Mouse (Mus musculus) cerebellum, adult 9-10 months (tissue): ENCODE data around the gene Lrif1.
"Not testable (repeated sequence)": the region's sequence is repeated elsewhere in the genome, so short reads cannot be mapped to it uniquely, and the experiment has no call there.

Experiments
- DNase-seq: peaks from one replicate; pipeline ENCODE4 v3.0.0; 2022

Lrif1 gene

DNA sequence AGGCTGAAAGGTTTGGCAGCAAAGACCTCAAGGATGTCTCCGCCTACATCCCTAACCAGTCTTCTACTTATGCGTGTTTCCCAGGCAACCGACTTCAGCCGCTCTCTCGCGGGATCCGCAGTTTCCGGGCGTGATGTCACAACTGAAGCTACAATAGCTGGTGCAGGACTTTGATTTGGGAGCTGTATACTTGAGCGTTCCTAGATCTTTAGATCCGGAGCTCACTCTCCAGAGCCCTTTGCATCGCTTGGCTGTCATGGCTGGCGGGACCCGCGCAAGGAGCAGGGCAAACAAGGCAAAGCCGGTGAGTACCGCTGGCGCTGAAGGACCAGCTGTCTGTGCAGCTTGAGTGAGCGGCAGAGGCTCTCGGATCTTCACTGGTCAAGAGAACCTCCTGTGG is at the start of gene Lrif1:
Lrif1 (plus strand) TSS at position 158 of the 400 bp plus-strand sequence.
- DNase-seq, result peak; percentile 88

GRCm38 (mm10) chr3:106672811-106673210 is 12.0 kb upstream of the Lrif1 start:
- DNase-seq, result not testable (repeated sequence)

- DNase-seq, result no peak
Measured at GRCm38 (mm10) chr3:106685381-106685780, 594 bp downstream of the Lrif1 start.

DNA sequence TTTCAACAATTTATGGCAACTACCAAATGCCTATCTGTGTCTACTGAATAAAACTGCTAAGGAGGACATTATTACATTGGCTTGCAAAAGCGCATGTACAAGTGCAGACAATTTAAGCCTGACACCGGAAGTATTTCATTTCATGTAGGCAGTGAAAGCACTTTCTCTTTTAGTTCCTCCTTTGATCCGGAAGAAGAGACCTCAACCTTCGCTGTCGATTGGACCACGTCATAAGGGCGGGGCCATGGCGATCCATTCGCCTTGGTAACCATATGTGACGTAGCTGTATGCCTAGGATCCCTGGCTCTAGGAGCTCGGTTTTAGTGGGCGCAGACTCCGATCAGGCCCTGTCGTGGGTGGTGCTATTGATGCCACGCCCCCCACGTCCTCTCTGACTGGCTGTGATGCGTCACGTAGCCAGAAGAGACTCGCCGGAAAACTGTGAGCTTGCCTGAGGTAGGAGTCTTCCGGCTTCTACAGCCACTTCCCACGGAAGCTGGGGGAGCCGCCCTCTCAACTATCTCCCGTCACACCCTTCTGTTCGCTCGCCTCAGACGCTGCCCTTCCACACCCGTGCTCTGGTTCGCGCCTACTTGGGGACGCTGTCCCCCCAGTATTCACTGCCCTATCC is 36.7 kb downstream of the Lrif1 start:
- DNase-seq, result peak; percentile 99

DNA sequence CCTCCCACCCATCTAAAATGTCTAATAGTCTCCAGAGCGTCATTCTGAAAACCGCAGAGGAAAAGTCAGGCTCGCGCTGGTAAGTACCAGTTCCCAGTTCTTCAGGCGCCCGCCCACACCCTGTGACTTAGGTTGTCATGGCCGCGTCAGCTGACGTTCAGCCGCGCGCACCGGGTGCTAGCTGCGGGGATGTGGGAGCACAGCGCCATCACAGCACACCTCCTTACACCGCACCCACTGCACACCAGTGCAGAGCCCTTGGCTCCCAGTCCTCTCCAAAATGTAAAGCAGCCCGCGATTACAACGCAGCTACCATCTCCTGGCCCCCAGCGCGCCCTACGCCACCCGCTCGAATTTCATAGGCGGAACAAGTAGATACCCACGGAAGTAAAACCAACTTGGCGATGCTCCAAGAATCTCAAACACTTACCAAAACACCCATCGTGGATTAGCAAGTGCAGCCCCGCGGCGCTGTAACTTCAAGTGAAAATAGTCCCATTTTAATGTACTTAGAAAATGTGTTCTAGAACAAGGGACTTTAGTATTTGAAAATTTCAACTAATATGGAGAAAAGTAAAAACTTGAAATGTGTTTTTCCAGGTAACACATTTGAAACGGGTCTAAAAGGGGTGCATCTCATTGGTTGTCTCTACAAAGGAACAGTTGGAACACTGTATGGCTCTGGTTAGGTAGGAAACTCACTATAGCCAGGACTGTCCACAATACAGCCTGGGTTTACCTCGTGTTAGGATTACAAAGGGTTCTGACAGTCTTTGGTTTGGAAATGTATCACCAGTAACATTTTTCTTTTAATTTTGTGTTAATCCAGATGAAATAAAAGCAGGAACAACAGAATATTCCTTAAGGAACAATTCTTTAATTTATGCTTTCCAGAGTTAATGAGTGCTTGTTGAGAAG is 37.5 kb downstream of the Lrif1 start:
- DNase-seq, result peak; percentile 90

DNA sequence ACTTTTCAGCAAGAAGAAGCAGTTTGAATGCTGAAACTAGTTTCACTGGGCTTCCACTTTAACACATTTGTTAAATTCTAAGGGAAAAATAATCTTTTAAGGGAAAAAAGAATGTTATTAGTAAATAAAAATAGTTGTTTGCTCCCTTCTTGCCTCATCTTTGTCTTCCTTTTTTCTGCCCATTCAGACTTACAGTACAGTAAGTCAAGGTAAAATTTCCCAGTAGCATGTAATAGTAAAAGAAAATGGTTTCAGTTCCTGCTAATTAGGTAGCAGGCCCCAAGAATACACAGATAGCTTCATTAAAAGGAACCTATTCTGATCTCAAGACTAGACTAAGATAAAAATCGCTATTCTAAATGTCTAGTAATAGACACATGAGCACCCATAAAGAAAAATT is 71.1 kb downstream of the Lrif1 start:
- no peak for DNase-seq

DNA sequence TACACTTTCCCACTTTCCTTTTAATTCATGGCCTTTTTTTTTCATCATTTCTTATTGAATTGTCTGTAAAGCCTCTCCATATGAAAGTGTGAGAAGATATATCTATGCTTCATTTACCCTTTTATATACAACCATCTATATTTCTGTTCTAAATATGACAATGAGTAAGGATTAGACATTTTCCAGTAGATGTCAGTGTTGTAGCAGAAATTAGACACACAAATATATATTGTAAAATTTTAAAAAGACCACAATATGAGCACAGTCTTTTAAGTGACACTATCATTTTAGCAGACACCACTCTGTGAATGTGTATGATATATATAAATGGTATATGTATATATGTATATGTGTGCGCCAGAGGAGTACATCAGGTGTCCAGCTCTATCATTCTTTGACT is 87.0 kb downstream of the Lrif1 start:
- no peak for DNase-seq

DNA sequence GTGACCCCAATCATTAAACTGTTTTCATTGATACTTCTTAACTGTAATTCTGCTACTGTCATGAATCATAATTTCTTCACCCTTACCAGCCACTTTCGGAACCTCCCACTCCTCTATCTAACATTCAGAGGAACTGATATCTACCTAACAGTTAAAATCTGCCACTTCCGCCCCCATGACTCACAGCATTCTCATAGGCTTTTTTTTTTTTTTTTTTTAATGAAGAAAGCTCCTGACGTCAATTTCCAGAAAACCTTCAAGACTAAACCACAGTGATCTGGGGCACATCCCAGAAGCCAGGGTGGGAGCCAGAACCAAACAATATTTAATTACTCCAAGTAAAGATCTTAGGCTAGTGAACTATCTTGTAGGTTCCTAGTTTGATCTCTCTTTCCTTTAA is 100.3 kb downstream of the Lrif1 start:
- DNase-seq, result no peak
